Mouse (Mus musculus) adrenal gland, adult 10 weeks (tissue): ENCODE results near the gene Gm20824. TPM values are rescaled to one million over a fixed set of nuclear protein-coding genes. Genes with fewer than 3 reads are reported as not detected.

Source experiments
- polyA plus RNA-seq: library from polyadenylated mRNA; stranded (reverse); fragments of 350-450 nt; fragmentation: Illumina TruSeq; extraction: RNeasy Lipid Tissue Mini Kit (QIAGEN cat#74804); gene quantifications from one replicate; pipeline ENCODE4 v1.2.3, GENCODE M21; 2014; ENCODE audit warnings: low read depth, low replicate concordance

Gene Gm20824
- polyA plus RNA-seq: not detected

DNA sequence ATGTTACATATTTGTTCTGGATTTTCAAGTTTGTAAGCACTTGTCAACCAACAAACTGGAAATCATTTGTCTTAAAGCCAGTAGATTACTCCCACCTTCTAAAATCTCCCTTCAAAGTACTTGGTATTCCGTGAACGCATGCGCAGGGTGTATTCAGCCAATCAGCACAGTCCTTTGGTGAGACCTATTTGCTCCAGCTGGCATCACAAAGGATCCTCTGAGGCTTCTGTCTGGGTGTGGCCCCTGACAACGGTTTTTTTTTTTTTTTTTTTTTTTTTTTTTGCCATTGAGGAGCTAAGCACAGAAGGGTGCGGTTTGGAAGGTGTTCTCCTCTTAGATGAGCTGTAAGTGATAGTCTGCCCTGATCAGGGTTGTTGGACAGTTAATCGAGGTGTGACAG, at the start of gene Gm20824:
Gene Gm20824 (plus strand): TSS at position 301 of the 400 bp plus-strand sequence.

Other genes starting within 250 kb of the Gm20824 start
- gene Gm20825, start 186.4 kb upstream of the Gm20824 start, polyA plus RNA-seq: not detected